Mouse (Mus musculus) cerebellum, adult 8-10 months (tissue): ENCODE results near the gene Gm11596.
"Not testable (repeated sequence)": the region's sequence is repeated elsewhere in the genome, so short reads cannot be mapped to it uniquely, and the experiment has no call there.

ENCODE experiments used
- DNase-seq: peaks from one replicate; pipeline ENCODE4 v3.0.0; 2022

Gene Gm11596

DNA sequence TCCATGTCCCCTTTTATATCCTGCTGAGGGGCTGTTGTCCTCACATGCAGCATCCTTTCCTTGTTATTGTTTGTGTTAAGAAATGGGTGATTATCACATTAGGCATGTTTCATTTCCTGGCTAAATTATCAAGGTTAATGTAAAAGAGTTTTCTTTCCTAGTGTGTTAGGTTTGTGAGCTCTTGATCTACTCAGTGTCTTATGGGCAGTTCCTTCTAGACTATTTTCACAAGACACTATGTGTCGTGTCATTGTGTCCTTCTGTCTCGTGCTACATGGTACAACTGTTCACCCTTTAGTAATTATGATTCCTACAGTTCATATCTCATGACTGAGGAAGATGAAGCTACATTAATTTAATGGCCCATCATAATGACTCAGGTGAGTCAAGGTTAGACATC is at the start of gene Gm11596:
Gene Gm11596 (minus strand): TSS at position 101 of the 400 bp plus-strand sequence.
- DNase-seq, result no peak

DNA sequence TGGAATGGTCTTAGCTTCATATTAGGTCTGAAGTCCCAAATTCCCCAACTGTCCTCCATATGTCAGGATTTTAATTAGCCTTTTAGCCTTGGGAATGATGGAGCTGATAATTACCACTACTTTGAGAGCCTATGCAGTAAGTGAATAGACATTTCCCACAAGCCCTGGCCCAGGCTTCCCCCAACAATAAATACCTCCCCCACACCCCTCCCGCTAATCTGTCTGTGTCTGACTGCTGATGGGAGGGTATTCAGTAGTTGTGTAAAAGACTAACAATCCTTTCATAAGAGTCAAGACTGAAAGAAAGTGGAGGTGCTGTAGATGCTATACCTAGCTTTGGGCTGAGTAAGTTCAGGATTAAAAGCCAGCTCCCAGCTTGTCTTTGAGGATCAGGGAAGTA is 48.9 kb upstream of the Gm11596 start:
- no peak for DNase-seq

DNA sequence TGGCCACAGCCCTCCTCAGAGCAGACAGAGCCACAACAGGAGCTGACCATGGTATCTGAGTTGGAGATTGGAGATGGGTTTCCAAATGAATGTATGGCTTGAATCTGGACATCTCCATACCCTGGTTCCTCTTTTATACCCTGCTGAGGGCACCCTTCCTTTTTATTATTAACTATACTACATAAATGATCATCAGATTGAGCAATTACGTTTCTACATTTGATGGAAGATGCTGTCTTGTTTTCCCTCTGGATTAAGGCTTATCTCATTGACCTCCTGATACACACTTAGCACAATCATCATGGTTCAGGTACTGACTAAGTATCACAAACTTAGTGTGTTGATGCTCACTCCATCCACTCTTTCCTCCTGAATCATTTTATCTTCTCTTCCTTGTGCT is 44.7 kb upstream of the Gm11596 start, which contains the start of gene 2300003K06Rik:
Gene 2300003K06Rik (minus strand): TSS at position 101 of the 400 bp plus-strand sequence.
- no peak for DNase-seq

DNA sequence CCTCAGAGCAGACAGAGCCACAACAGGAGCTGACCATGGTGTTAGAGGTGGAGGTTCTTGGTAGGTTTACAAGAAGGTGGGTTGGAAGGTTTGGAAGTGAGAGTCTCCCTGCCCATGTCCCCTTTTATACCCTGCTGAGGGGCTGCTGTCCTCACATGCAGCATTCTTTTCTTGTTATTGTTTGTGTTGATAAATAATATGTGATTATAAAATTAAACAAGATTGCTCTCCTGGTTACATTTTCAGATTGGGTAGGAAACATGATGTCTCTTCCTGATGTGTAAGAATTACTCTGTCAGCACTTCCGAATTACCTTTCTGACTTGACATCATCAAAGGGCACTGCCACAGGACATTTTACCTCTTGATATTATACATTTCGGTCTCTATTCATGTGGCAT is 22.3 kb upstream of the Gm11596 start, which contains the start of gene Gm11564:
Gene Gm11564 (minus strand): TSS at position 101 of the 400 bp plus-strand sequence.
- DNase-seq, result not testable (repeated sequence)

DNA sequence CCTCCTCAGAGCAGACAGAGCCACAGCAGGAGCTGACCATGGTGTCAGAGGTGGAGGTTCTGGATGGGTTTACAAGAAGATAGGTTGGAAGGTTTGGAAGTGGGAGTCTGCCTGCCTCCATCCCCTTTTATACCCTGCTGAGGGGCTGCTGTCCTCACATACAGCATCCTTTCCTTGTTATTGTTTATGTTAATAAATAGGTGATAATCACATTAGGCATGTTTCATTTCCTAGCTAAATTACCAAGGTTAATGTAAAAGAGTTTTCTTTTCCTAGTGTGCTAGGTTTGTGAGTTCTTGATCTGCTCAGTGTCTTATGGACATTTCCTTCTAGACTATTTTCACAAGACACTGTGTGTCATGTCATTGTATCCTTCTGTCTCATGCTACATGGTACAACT is 16.5 kb upstream of the Gm11596 start, which contains the start of gene Krtap4-13:
Gene Krtap4-13 (minus strand): TSS at position 101 of the 400 bp plus-strand sequence.
- not testable (repeated sequence) for DNase-seq

DNA sequence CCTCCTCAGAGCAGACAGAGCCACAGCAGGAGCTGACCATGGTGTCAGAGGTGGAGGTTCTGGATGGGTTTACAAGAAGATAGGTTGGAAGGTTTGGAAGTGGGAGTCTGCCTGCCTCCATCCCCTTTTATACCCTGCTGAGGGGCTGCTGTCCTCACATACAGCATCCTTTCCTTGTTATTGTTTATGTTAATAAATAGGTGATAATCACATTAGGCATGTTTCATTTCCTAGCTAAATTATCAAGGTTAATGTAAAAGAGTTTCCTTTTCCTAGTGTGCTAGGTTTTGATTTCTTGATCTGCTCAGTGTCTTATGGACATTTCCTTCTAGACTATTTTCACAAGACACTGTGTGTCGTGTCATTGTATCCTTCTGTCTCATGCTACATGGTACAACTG is 11.1 kb upstream of the Gm11596 start, which contains the start of gene Gm11554:
Gene Gm11554 (minus strand): TSS at position 101 of the 400 bp plus-strand sequence.
- not testable (repeated sequence) for DNase-seq

DNA sequence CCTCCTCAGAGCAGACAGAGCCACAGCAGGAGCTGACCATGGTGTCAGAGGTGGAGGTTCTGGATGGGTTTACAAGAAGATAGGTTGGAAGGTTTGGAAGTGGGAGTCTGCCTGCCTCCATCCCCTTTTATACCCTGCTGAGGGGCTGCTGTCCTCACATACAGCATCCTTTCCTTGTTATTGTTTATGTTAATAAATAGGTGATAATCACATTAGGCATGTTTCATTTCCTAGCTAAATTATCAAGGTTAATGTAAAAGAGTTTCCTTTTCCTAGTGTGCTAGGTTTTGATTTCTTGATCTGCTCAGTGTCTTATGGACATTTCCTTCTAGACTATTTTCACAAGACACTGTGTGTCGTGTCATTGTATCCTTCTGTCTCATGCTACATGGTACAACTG is 5.6 kb upstream of the Gm11596 start, which contains the start of gene Gm11569:
Gene Gm11569 (minus strand): TSS at position 101 of the 400 bp plus-strand sequence.
- not testable (repeated sequence) for DNase-seq

DNA sequence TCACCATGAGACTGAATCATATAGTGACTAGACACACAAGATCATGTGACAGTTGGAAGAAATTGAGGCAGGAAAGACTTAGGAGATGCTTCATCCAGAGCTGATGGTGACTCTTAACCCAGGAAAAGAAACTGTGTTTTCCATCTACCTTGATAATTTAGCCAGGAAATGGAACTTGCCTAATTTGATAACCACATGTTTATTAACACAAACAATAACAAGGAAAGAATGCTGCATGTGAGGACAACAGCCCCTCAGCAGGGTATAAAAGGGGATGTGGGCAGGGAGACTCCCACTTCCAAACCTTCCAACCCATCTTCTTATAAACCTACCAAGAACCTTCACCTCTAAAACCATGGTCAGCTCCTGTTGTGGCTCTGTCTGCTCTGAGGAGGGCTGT is 8.4 kb downstream of the Gm11596 start, which contains the start of gene Krtap4-9:
Gene Krtap4-9 (plus strand): TSS at position 301 of the 400 bp plus-strand sequence.
- DNase-seq, result not testable (repeated sequence)

DNA sequence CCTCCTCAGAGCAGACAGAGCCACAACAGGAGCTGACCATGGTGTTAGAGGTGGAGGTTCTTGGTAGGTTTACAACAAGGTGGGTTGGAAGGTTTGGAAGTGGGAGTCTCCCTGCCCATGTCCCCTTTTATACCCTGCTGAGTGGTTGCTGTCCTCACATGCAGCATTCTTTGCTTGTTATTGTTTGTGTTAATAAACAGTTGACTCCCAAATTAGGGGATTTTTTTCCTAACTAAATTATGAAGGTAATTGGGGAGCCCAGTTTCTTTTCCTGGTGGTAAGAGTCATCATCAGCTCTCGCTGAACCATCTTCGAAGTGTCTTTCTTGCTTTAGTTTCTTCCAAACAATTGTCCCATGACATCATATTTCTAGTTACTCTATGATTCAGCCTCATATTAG is 12.7 kb downstream of the Gm11596 start, which contains the start of gene Krtap4-8:
Gene Krtap4-8 (minus strand): TSS at position 101 of the 400 bp plus-strand sequence.
- DNase-seq, result no peak

DNA sequence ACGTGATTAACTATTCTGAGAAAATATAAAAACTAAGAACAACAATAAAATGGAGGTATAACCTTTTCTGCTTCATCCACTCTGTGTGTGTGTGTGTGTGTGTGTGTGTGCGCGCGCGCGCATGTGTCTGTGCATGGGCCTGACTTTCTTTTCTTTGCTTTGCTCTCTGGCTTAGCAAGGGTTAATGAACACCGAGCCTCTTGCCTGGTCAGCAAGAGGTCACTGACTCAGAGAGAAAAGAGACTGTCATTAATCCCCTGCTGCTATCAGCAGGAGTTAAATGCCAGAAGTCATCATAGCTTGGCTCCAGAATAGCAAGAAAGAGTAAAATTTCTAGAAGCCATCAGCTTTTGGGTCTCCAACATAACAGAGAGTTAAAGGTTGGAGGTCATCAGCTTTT is 14.9 kb downstream of the Gm11596 start:
- no peak for DNase-seq

DNA sequence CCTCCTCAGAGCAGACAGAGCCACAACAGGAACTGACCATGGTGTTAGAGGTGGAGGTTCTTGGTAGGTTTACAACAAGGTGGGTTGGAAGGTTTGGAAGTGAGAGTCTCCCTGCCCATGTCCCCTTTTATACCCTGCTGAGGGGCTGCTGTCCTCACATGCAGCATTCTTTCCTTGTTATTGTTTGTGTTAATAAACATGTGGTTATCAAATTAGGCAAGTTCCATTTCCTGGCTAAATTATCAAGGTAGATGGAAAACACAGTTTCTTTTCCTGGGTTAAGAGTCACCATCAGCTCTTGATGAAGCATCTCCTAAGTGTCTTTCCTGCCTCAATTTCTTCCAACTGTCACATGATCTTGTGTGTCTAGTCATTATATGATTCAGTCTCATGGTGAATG is 20.5 kb downstream of the Gm11596 start, which contains the start of gene Gm11595:
Gene Gm11595 (minus strand): TSS at position 101 of the 400 bp plus-strand sequence.
- not testable (repeated sequence) for DNase-seq

DNA sequence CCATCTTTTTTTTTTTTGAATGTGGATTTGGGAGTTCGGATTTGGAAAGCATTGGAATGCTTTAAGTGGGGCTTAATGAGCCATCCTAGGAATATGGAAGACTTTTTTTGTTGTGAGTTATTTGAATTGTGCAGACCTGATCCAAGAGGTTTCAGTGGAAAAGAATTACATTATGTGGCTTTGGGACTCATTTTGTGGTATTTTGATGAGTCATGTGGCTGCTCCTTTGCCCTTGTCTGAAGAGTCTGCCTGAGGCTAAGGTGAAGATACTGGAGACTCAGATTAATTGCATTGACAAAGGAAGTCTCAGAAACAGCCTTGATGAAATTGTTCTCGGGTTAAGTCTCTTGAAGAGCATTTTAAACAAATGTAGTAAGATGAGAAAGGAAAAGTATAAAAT is 24.9 kb downstream of the Gm11596 start:
- no peak for DNase-seq

DNA sequence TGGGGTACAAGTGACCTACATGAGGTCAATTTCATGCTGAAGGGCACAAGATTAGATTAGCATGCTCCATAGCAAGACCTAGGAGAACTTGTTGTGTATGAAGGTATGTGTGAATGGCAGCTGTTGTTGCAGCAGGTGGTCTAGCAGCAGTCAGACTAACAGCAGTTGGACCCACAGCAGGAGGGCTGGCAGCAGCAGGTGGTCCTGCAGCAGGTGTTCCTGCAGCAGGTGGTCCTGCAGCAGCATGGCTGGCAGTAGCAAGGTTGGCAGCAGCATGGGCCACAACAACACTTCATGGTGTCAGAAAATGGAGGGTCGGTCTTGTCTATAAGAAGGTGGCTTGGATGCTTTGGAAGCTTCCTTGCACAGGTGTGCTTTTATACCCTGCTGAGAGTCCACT is 34.4 kb downstream of the Gm11596 start:
- DNase-seq, result no peak

DNA sequence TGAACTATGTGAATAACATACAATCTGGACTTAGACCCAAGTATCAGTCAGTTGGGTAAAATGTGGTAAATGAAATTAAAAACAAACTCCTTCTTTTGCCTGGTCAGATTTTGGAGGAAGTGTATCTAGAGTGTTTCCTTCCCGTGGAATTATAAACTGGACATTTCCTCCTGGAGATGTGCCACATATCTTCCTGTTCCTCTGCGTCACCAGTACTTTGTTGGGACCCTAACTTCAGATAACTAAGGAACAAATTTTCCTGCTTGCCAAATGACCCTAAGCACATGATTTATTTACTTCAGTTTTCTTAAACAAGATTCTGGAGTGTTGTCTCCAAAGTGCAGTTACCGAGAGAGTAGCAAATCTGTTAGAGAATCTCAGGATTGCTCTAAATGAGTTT is 49.3 kb downstream of the Gm11596 start:
- DNase-seq, result no peak
